Mouse (Mus musculus): Measurements from ENCODE around the gene Miox. TPM values are rescaled to one million over a fixed set of nuclear protein-coding genes. Genes with fewer than 3 reads are reported as not detected.

Gene Miox
- not detected in 2 replicates for polyA plus RNA-seq (2015; fragmentation: Nextera tagmentation; extraction: Ambion mirVana)

GRCm38 (mm10) chr15:89334271-89334670 is at the start of gene Miox:
Miox (plus strand) TSS chr15:89334398.
- ATAC-seq (replicated peaks; ENCODE audit: extremely low read depth, insufficient read depth, low FRiP score): no peak
- Histone ChIP-seq H3K9ac (ENCODE audit: low read length) (no peak within 1 kb of the TSS), H3K27me3 (ENCODE audit: control insufficient read depth, insufficient read depth, low read length) (no peaks in the 10 kb centered on the region), H3K4me3 (ENCODE audit: low read length) (no peak within 1 kb of the TSS), H3K4me2 (ENCODE audit: low read depth, low read length) (no peak within 1 kb of the TSS), H3K27ac (ENCODE audit: low read length) (no peak within 1 kb of the TSS), H3K9me3 (replicated peaks; ENCODE audit: control insufficient read depth, low read length) (no peaks in the 10 kb centered on the region), H3K36me3 (ENCODE audit: control insufficient read depth, insufficient read depth) (no peaks in the 10 kb centered on the region), H3K4me1 (ENCODE audit: control insufficient read depth, insufficient read depth, low read length) (no peaks in the 10 kb centered on the region)
- 89% methylated on average over 7 of the region's 7 CpGs for WGBS

- H3K4me2 ChIP-seq (ENCODE audit: low read depth, low read length): no peak overlapping the region
- ATAC-seq (replicated peaks; ENCODE audit: extremely low read depth, insufficient read depth, low FRiP score): no peak
- H3K9me3 ChIP-seq (replicated peaks; ENCODE audit: control insufficient read depth, low read length): no peaks in the 10 kb centered on the region
- H3K36me3 ChIP-seq (ENCODE audit: control insufficient read depth, insufficient read depth): peaks cover 59% of the 10 kb centered on the region
- no peak overlapping the region for H3K27ac ChIP-seq (ENCODE audit: low read length)
- H3K4me1 ChIP-seq (ENCODE audit: control insufficient read depth, insufficient read depth, low read length): 0 out of 2 replicates have a peak, but pooled peaks cover 7% of the 10 kb centered on the region
- no peak overlapping the region for H3K4me3 ChIP-seq (ENCODE audit: low read length)
- no peak overlapping the region for H3K9ac ChIP-seq (ENCODE audit: low read length)
- H3K27me3 ChIP-seq (ENCODE audit: control insufficient read depth, insufficient read depth, low read length): no peaks in the 10 kb centered on the region
Observed at GRCm38 (mm10) chr15:89285004-89285403, 49.2 kb upstream of the Miox start.

GRCm38 (mm10) chr15:89285478-89285877 is 48.7 kb upstream of the Miox start:
- H3K9ac ChIP-seq (ENCODE audit: low read length): no peak overlapping the region
- 92% methylated on average over 5 of the region's 5 CpGs for WGBS
- H3K27me3 ChIP-seq (ENCODE audit: control insufficient read depth, insufficient read depth, low read length): no peaks in the 10 kb centered on the region
- no peak for ATAC-seq (replicated peaks; ENCODE audit: extremely low read depth, insufficient read depth, low FRiP score)
- H3K4me2 ChIP-seq (ENCODE audit: low read depth, low read length): no peak overlapping the region
- H3K27ac ChIP-seq (ENCODE audit: low read length): no peak overlapping the region
- 0 out of 2 replicates have a peak, but pooled peaks cover 7% of the 10 kb centered on the region for H3K4me1 ChIP-seq (ENCODE audit: control insufficient read depth, insufficient read depth, low read length)
- H3K9me3 ChIP-seq (replicated peaks; ENCODE audit: control insufficient read depth, low read length): no peaks in the 10 kb centered on the region
- H3K4me3 ChIP-seq (ENCODE audit: low read length): no peak overlapping the region
- peaks cover 58% of the 10 kb centered on the region for H3K36me3 ChIP-seq (ENCODE audit: control insufficient read depth, insufficient read depth)

- peaks cover 54% of the 10 kb centered on the region for H3K36me3 ChIP-seq (ENCODE audit: control insufficient read depth, insufficient read depth)
- no peak overlapping the region for H3K4me3 ChIP-seq (ENCODE audit: low read length)
- 0 out of 2 replicates have a peak, but pooled peaks cover 7% of the 10 kb centered on the region for H3K4me1 ChIP-seq (ENCODE audit: control insufficient read depth, insufficient read depth, low read length)
- WGBS: 78% methylated on average over 7 of the region's 7 CpGs
- H3K9ac ChIP-seq (ENCODE audit: low read length): no peak overlapping the region
- H3K4me2 ChIP-seq (ENCODE audit: low read depth, low read length): no peak overlapping the region
- no peaks in the 10 kb centered on the region for H3K27me3 ChIP-seq (ENCODE audit: control insufficient read depth, insufficient read depth, low read length)
- H3K9me3 ChIP-seq (replicated peaks; ENCODE audit: control insufficient read depth, low read length): no peaks in the 10 kb centered on the region
- H3K27ac ChIP-seq (ENCODE audit: low read length): no peak overlapping the region
- ATAC-seq (replicated peaks; ENCODE audit: extremely low read depth, insufficient read depth, low FRiP score): no peak
Observed at GRCm38 (mm10) chr15:89286114-89286513, 48.1 kb upstream of the Miox start.

DNA sequence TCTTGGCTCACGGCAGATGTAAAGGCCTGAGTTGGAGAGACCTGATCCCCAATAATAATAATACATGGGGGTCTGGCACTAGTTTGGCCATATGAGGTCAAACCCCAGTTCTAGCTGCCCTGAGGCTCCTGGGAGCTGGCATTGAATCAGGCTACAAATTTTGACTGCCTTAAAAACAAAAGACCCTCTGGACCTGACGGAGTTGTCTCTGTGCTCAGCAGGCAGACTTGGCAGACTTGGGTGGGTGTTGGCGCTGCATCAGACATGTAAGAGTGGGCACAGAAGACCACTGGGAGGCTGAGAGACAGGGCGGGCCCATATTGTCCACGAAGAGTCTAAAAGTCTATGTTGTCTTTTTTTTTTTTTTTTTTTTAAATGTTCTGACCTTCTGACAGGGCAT is 47.6 kb upstream of the Miox start:
- Histone ChIP-seq H3K4me3 (ENCODE audit: low read length) (no peak overlapping the region), H3K9ac (ENCODE audit: low read length) (no peak overlapping the region), H3K27ac (ENCODE audit: low read length) (no peak overlapping the region), H3K36me3 (ENCODE audit: control insufficient read depth, insufficient read depth) (peaks cover 51% of the 10 kb centered on the region), H3K27me3 (ENCODE audit: control insufficient read depth, insufficient read depth, low read length) (no peaks in the 10 kb centered on the region), H3K9me3 (replicated peaks; ENCODE audit: control insufficient read depth, low read length) (no peaks in the 10 kb centered on the region), H3K4me1 (ENCODE audit: control insufficient read depth, insufficient read depth, low read length) (0 out of 2 replicates have a peak, but pooled peaks cover 7% of the 10 kb centered on the region), H3K4me2 (ENCODE audit: low read depth, low read length) (no peak overlapping the region)
- ATAC-seq (replicated peaks; ENCODE audit: extremely low read depth, insufficient read depth, low FRiP score): no peak
- WGBS: 85% methylated on average over 5 of the region's 5 CpGs

- H3K4me3 ChIP-seq (ENCODE audit: low read length): no peak overlapping the region
- 0 out of 2 replicates have a peak, but pooled peaks cover 7% of the 10 kb centered on the region for H3K4me1 ChIP-seq (ENCODE audit: control insufficient read depth, insufficient read depth, low read length)
- peaks cover 54% of the 10 kb centered on the region for H3K36me3 ChIP-seq (ENCODE audit: control insufficient read depth, insufficient read depth)
- WGBS: 85% methylated on average over 23 of the region's 23 CpGs
- no peaks in the 10 kb centered on the region for H3K9me3 ChIP-seq (replicated peaks; ENCODE audit: control insufficient read depth, low read length)
- H3K9ac ChIP-seq (ENCODE audit: low read length): no peak overlapping the region
- no peak overlapping the region for H3K4me2 ChIP-seq (ENCODE audit: low read depth, low read length)
- no peak overlapping the region for H3K27ac ChIP-seq (ENCODE audit: low read length)
- H3K27me3 ChIP-seq (ENCODE audit: control insufficient read depth, insufficient read depth, low read length): no peaks in the 10 kb centered on the region
- peak; percentile 14; the same call in 1 of the 2 replicates for ATAC-seq (replicated peaks; ENCODE audit: extremely low read depth, insufficient read depth, low FRiP score)
Observed at GRCm38 (mm10) chr15:89288227-89288767, 45.9 kb upstream of the Miox start.

DNA sequence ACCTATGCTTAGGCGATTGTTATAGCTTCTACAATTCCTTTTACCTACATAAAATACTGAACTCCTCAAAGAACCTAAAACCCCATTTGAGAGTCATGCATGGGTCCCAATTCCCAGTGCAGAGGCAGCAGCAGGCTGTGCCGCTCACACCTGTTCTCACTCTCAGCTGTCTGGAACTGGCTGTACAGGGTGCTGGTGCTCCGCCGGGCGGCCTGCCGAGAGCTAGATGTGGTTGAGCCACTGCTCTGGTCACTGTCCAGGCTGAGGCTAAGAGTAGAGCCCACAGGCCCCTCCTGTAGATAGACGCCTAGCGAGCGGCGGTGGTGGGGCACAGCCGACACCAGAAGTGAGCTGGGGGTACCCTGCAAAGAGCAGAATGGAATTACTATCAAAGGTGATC is 44.7 kb upstream of the Miox start:
- no peak overlapping the region for H3K4me2 ChIP-seq (ENCODE audit: low read depth, low read length)
- no peak overlapping the region for H3K27ac ChIP-seq (ENCODE audit: low read length)
- H3K9me3 ChIP-seq (replicated peaks; ENCODE audit: control insufficient read depth, low read length): no peaks in the 10 kb centered on the region
- H3K27me3 ChIP-seq (ENCODE audit: control insufficient read depth, insufficient read depth, low read length): no peaks in the 10 kb centered on the region
- no peak for ATAC-seq (replicated peaks; ENCODE audit: extremely low read depth, insufficient read depth, low FRiP score)
- H3K4me1 ChIP-seq (ENCODE audit: control insufficient read depth, insufficient read depth, low read length): 0 out of 2 replicates have a peak, but pooled peaks cover 5% of the 10 kb centered on the region
- no peak overlapping the region for H3K4me3 ChIP-seq (ENCODE audit: low read length)
- peaks cover 58% of the 10 kb centered on the region for H3K36me3 ChIP-seq (ENCODE audit: control insufficient read depth, insufficient read depth)
- WGBS: 92% methylated on average over 11 of the region's 11 CpGs
- no peak overlapping the region for H3K9ac ChIP-seq (ENCODE audit: low read length)

DNA sequence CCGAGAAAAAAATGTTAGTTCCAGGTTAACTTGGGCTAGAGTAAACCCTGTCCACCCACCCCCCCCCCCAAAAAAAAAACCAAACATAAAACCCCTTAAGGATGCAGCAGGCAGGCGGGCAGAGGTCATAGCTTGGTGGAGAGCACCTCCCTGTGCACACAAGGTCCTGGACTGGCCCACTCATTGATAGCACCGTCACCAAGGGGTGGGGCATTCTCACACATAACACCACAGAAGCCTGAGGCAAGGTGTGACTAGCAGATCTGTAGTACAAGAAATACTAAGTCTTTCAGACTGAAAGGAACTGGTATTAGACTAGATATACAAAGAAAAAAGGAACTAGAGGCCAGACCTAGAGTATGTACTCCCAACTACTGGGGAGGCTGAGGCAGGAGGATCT is 42.7 kb upstream of the Miox start:
- WGBS: 83% methylated on average over 3 of the region's 3 CpGs
- ATAC-seq (replicated peaks; ENCODE audit: extremely low read depth, insufficient read depth, low FRiP score): no peak
- no peak overlapping the region for H3K4me2 ChIP-seq (ENCODE audit: low read depth, low read length)
- H3K27ac ChIP-seq (ENCODE audit: low read length): no peak overlapping the region
- no peaks in the 10 kb centered on the region for H3K27me3 ChIP-seq (ENCODE audit: control insufficient read depth, insufficient read depth, low read length)
- H3K9ac ChIP-seq (ENCODE audit: low read length): no peak overlapping the region
- H3K4me3 ChIP-seq (ENCODE audit: low read length): no peak overlapping the region
- peaks cover 6% of the 10 kb centered on the region for H3K4me1 ChIP-seq (ENCODE audit: control insufficient read depth, insufficient read depth, low read length)
- H3K36me3 ChIP-seq (ENCODE audit: control insufficient read depth, insufficient read depth): peaks cover 63% of the 10 kb centered on the region
- H3K9me3 ChIP-seq (replicated peaks; ENCODE audit: control insufficient read depth, low read length): no peaks in the 10 kb centered on the region

- Histone ChIP-seq H3K9me3 (replicated peaks; ENCODE audit: control insufficient read depth, low read length) (no peaks in the 10 kb centered on the region), H3K4me1 (ENCODE audit: control insufficient read depth, insufficient read depth, low read length) (peaks cover 9% of the 10 kb centered on the region), H3K36me3 (ENCODE audit: control insufficient read depth, insufficient read depth) (peaks cover 58% of the 10 kb centered on the region), H3K4me3 (ENCODE audit: low read length) (no peak overlapping the region), H3K4me2 (ENCODE audit: low read depth, low read length) (no peak overlapping the region), H3K27me3 (ENCODE audit: control insufficient read depth, insufficient read depth, low read length) (no peaks in the 10 kb centered on the region), H3K27ac (ENCODE audit: low read length) (no peak overlapping the region), H3K9ac (ENCODE audit: low read length) (no peak overlapping the region)
- no peak for ATAC-seq (replicated peaks; ENCODE audit: extremely low read depth, insufficient read depth, low FRiP score)
- 53% methylated on average over 2 of the region's 2 CpGs for WGBS
Observed at GRCm38 (mm10) chr15:89292795-89293194, 41.4 kb upstream of the Miox start.
